Comparison of ENCODE assay signal across 9 mouse cellular contexts in the genomic region with DNA sequence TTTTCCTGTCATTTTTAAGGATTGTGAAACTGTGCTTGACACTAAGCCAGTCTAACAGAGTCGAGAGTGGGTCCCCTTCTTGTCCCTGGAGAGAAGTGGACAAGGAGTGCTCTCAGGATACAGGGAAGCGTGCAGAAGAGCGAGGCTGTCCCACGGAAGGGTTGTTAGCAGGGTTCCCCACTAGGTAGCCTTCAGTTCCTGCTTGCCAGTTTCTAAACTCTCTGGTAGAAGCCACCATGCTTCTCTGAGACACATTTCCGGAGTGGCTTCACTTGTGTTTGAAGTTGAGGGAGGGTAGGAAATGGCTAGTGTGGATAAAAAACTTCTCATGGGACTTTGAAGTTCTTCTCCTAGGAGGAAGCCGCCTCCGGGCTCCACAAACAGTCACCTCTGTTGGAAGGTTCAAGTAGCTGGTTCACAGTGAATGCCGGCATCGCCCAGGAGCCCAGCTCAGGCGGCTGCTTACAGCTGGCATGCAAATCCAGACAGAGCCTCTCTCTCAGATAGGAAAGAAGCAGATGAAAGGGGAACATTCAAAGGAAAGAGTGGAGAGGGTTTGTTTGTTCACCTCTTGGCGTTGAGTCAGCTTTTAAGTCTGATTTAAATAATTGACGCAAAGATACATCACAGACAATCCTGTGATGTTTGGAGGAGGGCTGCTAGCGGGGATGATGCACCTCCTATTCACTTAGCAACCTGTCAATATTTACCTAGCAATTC. TPM values are rescaled to one million over a fixed set of nuclear protein-coding genes. Genes with fewer than 3 reads are reported as not detected.
A peak's percentile ranks its signal among the peaks of the same experiment; 100 is the strongest.
DNase-seq lines count a peak whose midpoint lies in the region; ATAC-seq lines count a peak whose summit lies in the region.
"Had no signal": no experiment of that assay in that cellular context is flagged by ENCODE, and none has a peak within 500 bp of the region (broad histone marks: within the 10 kb centered on the region; RNA-seq: fewer than 3 reads in every experiment).

No protein-coding gene starts in this region.

- H3K27ac ChIP-seq in kidney, embryonic 14.5 days (ENCODE audit: low read depth, low read length): peak overlapping the region; percentile 38; the same call in 1 of the 2 replicates
- H3K27ac ChIP-seq in hindbrain, embryonic 14.5 days: peak overlapping the region; percentile 70
- H3K27ac ChIP-seq in midbrain, embryonic 14.5 days (replicated peaks; ENCODE audit: low read depth, low read length): peak overlapping the region; percentile 75

- DNase-seq in kidney, postnatal 36 days: no peak
- DNase-seq in hindbrain, embryonic 14.5 days (ENCODE audit: low spot score): no peak
- DNase-seq in midbrain, embryonic 14.5 days: peak; percentile 67
- no peak for DNase-seq in urinary bladder, postnatal 25 days (ENCODE audit: low spot score)
- no peak for DNase-seq in cerebellum, postnatal 10 days
- DNase-seq in urinary bladder, postnatal 14 days (ENCODE audit: low spot score): no peak

- H3K4me2 ChIP-seq in kidney, embryonic 14.5 days (replicated peaks; ENCODE audit: low read depth, low read length): 0 out of 2 replicates have a peak overlapping the region, but pooled peaks have one; percentile 5
- H3K4me2 ChIP-seq in hindbrain, embryonic 14.5 days (replicated peaks): no peak overlapping the region
- H3K4me2 ChIP-seq in midbrain, embryonic 14.5 days (ENCODE audit: low read length): no peak overlapping the region

- no peaks in the 10 kb centered on the region for H3K9me3 ChIP-seq in kidney, embryonic 14.5 days (ENCODE audit: control insufficient read depth, low read length)
- H3K9me3 ChIP-seq in hindbrain, embryonic 14.5 days (ENCODE audit: control insufficient read depth, low read length): no peaks in the 10 kb centered on the region
- H3K9me3 ChIP-seq in midbrain, embryonic 14.5 days (ENCODE audit: control insufficient read depth, low read length): no peaks in the 10 kb centered on the region

- H3K4me3 ChIP-seq in kidney, embryonic 14.5 days (ENCODE audit: low read length): no peak overlapping the region
- H3K4me3 ChIP-seq in hindbrain, embryonic 14.5 days (replicated peaks; ENCODE audit: low read length): no peak overlapping the region
- H3K4me3 ChIP-seq in midbrain, embryonic 14.5 days (replicated peaks; ENCODE audit: low read depth, low read length): no peak overlapping the region

- H3K4me1 ChIP-seq in kidney, embryonic 14.5 days (ENCODE audit: control insufficient read depth, insufficient read depth, low read length): peaks cover 30% of the 10 kb centered on the region
- peaks cover 25% of the 10 kb centered on the region for H3K4me1 ChIP-seq in hindbrain, embryonic 14.5 days (replicated peaks; ENCODE audit: control insufficient read depth, insufficient read depth, low read length)
- H3K4me1 ChIP-seq in midbrain, embryonic 14.5 days (ENCODE audit: control insufficient read depth, insufficient read depth, low read length): peaks cover 30% of the 10 kb centered on the region

- peaks cover 10% of the 10 kb centered on the region; the same call in 1 of the 2 replicates for H3K36me3 ChIP-seq in kidney, embryonic 14.5 days (ENCODE audit: control insufficient read depth, insufficient read depth, low read length)
- H3K36me3 ChIP-seq in hindbrain, embryonic 14.5 days (replicated peaks; ENCODE audit: control insufficient read depth, insufficient read depth): peaks cover 28% of the 10 kb centered on the region
- H3K36me3 ChIP-seq in midbrain, embryonic 14.5 days (ENCODE audit: control insufficient read depth, insufficient read depth, low read length): peaks cover 27% of the 10 kb centered on the region

- no peak for ATAC-seq in kidney, embryonic 14.5 days (ENCODE audit: low FRiP score, low TSS enrichment)
- peak; percentile 68 for ATAC-seq in activated CD4-positive, CD25-positive, alpha-beta regulatory T cell, adult 4 months
- ATAC-seq in hindbrain, embryonic 14.5 days (ENCODE audit: low FRiP score): no peak
- ATAC-seq in midbrain, embryonic 14.5 days (ENCODE audit: low FRiP score, low TSS enrichment): peak; percentile 43; the same call in 1 of the 2 replicates
- ATAC-seq: Patski had no signal

- no peaks in the 10 kb centered on the region for H3K27me3 ChIP-seq in kidney, embryonic 14.5 days (ENCODE audit: control insufficient read depth, insufficient read depth, low read length)
- H3K27me3 ChIP-seq in hindbrain, embryonic 14.5 days (ENCODE audit: control insufficient read depth, insufficient read depth, low read length): no peaks in the 10 kb centered on the region
- H3K27me3 ChIP-seq in midbrain, embryonic 14.5 days (ENCODE audit: control insufficient read depth, insufficient read depth, low read length): no peaks in the 10 kb centered on the region
- H3K27me3 ChIP-seq: Patski had no signal

- H3K9ac ChIP-seq in kidney, embryonic 14.5 days (ENCODE audit: low read depth, low read length): no peak overlapping the region
- no peak overlapping the region for H3K9ac ChIP-seq in hindbrain, embryonic 14.5 days
- H3K9ac ChIP-seq in midbrain, embryonic 14.5 days (replicated peaks; ENCODE audit: low read length): no peak overlapping the region

- 40% methylated on average over 13 of the region's 13 CpGs for WGBS in kidney, embryonic 14.5 days
- 61% methylated on average over 13 of the region's 13 CpGs for WGBS in hindbrain, embryonic 14.5 days
- 57% methylated on average over 13 of the region's 13 CpGs for WGBS in midbrain, embryonic 14.5 days

RNA-seq across cellular contexts. Expression of a gene that starts 27.6 kb away (rescaled TPM):
- polyA plus RNA-seq in kidney, embryonic 14.5 days (2014; fragmentation: Nextera tagmentation; extraction: Ambion mirVana): 10.2 and 12.6 TPM in 2 replicates
- polyA plus RNA-seq in activated CD4-positive, CD25-positive, alpha-beta regulatory T cell, adult 4 months (2017; shearing (Covaris generic)): 10 to 100 TPM; 16.9 to 27.7 TPM
- 25.1 and 26.8 TPM in 2 replicates for polyA plus RNA-seq in hindbrain, embryonic 14.5 days (2014; fragmentation: Nextera tagmentation; extraction: Ambion mirVana)
- polyA plus RNA-seq in midbrain, embryonic 14.5 days (2014; fragmentation: Nextera tagmentation; extraction: Ambion mirVana): 17.8 and 21.5 TPM in 2 replicates

Comparison
In these comparisons a context has a peak if more than half of its experiments do, and no peak if none do; other contexts are left out.
1. ATAC-seq: peak in activated CD4-positive, CD25-positive, alpha-beta regulatory T cell, adult 4 months (single experiment) and midbrain, embryonic 14.5 days (single experiment); none in kidney, embryonic 14.5 days (single experiment) and hindbrain, embryonic 14.5 days (single experiment).
2. Peak in every context shown above with its lines, with median percentiles within 50 percentile points of each other: H3K27ac ChIP-seq.